ENCODE assay signal across 7 mouse cellular contexts in genomic region chr7:81571108-81571940, GRCm38 (mm10). TPM values are rescaled to one million over a fixed set of nuclear protein-coding genes. Genes with fewer than 3 reads are reported as not detected.
DNase-seq lines count a peak whose midpoint lies in the region; ATAC-seq and TF ChIP-seq lines count a peak whose summit lies in the region.

Gene Whamm (plus strand): TSS chr7:81571266.

- DNase-seq in adrenal gland, postnatal 10 days = peak; percentile 95
- DNase-seq in embryonic facial prominence, embryonic 10.5 days (ENCODE audit: low spot score) = peak; percentile 92
- peak; percentile 77 for DNase-seq in gonadal fat pad, adult 2 months (ENCODE audit: low read depth)
- peak; percentile 94 for DNase-seq in left cerebral cortex, postnatal 4 days

- WGBS in embryonic facial prominence, embryonic 10.5 days = under 1% methylated on average over 96 of the region's 96 CpGs
- under 1% methylated on average over 96 of the region's 96 CpGs for WGBS in intestine, postnatal 0 days
- WGBS in midbrain, embryonic 12.5 days = under 1% methylated on average over 88 of the region's 96 CpGs
- under 1% methylated on average over 96 of the region's 96 CpGs for WGBS in small intestine, adult 2 months

- peak; percentile 55 for TF ChIP-seq CTCF in intestine, postnatal 0 days (IDR thresholded peaks at IDR 0.05; ENCODE audit: low read depth)
- no peak for TF ChIP-seq CTCF in small intestine, adult 2 months (IDR thresholded peaks at IDR 0.05; ENCODE audit: extremely low read depth, insufficient read length, insufficient replicate concordance, low read depth, low read length)

- peak within 1 kb of the TSS; percentile 73 for H3K4me2 ChIP-seq in intestine, postnatal 0 days (replicated peaks; ENCODE audit: low read depth)
- H3K4me2 ChIP-seq in midbrain, embryonic 12.5 days (replicated peaks) = peak within 1 kb of the TSS; percentile 75

- H3K27me3 ChIP-seq in embryonic facial prominence, embryonic 10.5 days (replicated peaks; ENCODE audit: low read depth, poor library complexity, severe bottlenecking) = peaks cover 12% of the 10 kb centered on the region
- H3K27me3 ChIP-seq in intestine, postnatal 0 days (replicated peaks; ENCODE audit: control insufficient read depth, insufficient read depth, low read length) = no peaks in the 10 kb centered on the region
- H3K27me3 ChIP-seq in midbrain, embryonic 12.5 days = no peaks in the 10 kb centered on the region
- H3K27me3 ChIP-seq in small intestine, adult 2 months (ENCODE audit: control insufficient read depth, insufficient read depth, low read length) = no peaks in the 10 kb centered on the region

- intact Hi-C loops in left cerebral cortex, postnatal 4 days (cut with DNase I) = loop anchor here (10.0 kb wide), 2 partner anchors 107 to 193 kb away; partner anchors contain the start of gene Ramac

- peak within 1 kb of the TSS; percentile 86 for H3K4me3 ChIP-seq in embryonic facial prominence, embryonic 10.5 days
- H3K4me3 ChIP-seq in intestine, postnatal 0 days (ENCODE audit: low read depth, low read length) = peak within 1 kb of the TSS; percentile 90
- H3K4me3 ChIP-seq in midbrain, embryonic 12.5 days = peak within 1 kb of the TSS; percentile 86
- peak within 1 kb of the TSS; percentile 69 for H3K4me3 ChIP-seq in small intestine, adult 2 months (ENCODE audit: low read depth, low read length)

- 0 out of 2 replicates have a peak, but pooled peaks cover 5% of the 10 kb centered on the region for H3K36me3 ChIP-seq in embryonic facial prominence, embryonic 10.5 days (replicated peaks)
- H3K36me3 ChIP-seq in intestine, postnatal 0 days (ENCODE audit: control insufficient read depth, insufficient read depth) = no peaks in the 10 kb centered on the region
- 0 out of 2 replicates have a peak, but pooled peaks cover 6% of the 10 kb centered on the region for H3K36me3 ChIP-seq in midbrain, embryonic 12.5 days
- peaks cover 10% of the 10 kb centered on the region for H3K36me3 ChIP-seq in small intestine, adult 2 months (ENCODE audit: control insufficient read depth, insufficient read depth, low read length)

- peak within 1 kb of the TSS; percentile 90 for H3K9ac ChIP-seq in intestine, postnatal 0 days (ENCODE audit: low read depth, low read length)
- H3K9ac ChIP-seq in midbrain, embryonic 12.5 days (replicated peaks) = peak within 1 kb of the TSS; percentile 86

- TF ChIP-seq POLR2A in small intestine, adult 2 months (IDR thresholded peaks at IDR 0.05; ENCODE audit: low read depth, low read length) = peak; percentile 99

- no peaks in the 10 kb centered on the region for H3K9me3 ChIP-seq in embryonic facial prominence, embryonic 10.5 days
- no peaks in the 10 kb centered on the region for H3K9me3 ChIP-seq in intestine, postnatal 0 days (ENCODE audit: control insufficient read depth)
- H3K9me3 ChIP-seq in midbrain, embryonic 12.5 days = no peaks in the 10 kb centered on the region

- peaks cover 15% of the 10 kb centered on the region; the same call in 1 of the 2 replicates for H3K4me1 ChIP-seq in embryonic facial prominence, embryonic 10.5 days
- 0 out of 2 replicates have a peak, but pooled peaks cover 4% of the 10 kb centered on the region for H3K4me1 ChIP-seq in intestine, postnatal 0 days (replicated peaks; ENCODE audit: control insufficient read depth, insufficient read depth, low read length)
- peaks cover 17% of the 10 kb centered on the region for H3K4me1 ChIP-seq in midbrain, embryonic 12.5 days
- peaks cover 5% of the 10 kb centered on the region; the same call in 1 of the 2 replicates for H3K4me1 ChIP-seq in small intestine, adult 2 months (ENCODE audit: control insufficient read depth, insufficient read depth, insufficient read length, low read length)

- H3K27ac ChIP-seq in embryonic facial prominence, embryonic 10.5 days (replicated peaks) = peak within 1 kb of the TSS; percentile 89
- peak within 1 kb of the TSS; percentile 98 for H3K27ac ChIP-seq in intestine, postnatal 0 days (ENCODE audit: low read depth, low read length)
- H3K27ac ChIP-seq in midbrain, embryonic 12.5 days (replicated peaks) = peak within 1 kb of the TSS; percentile 97
- H3K27ac ChIP-seq in small intestine, adult 2 months (ENCODE audit: insufficient read depth, low read depth, low read length) = peak within 1 kb of the TSS; percentile 78

- ATAC-seq in intestine, postnatal 0 days = peak; percentile 98
- peak; percentile 100 for ATAC-seq in midbrain, embryonic 12.5 days (ENCODE audit: low FRiP score, low read depth)

RNA-seq across cellular contexts. Expression of gene Whamm, which starts in this region (rescaled TPM):
- 10 to 100 TPM; 16.3 to 16.4 TPM for total RNA-seq in adrenal gland, postnatal 10 days (2021)
- 2.4 and 3.4 TPM in 2 replicates for polyA plus RNA-seq in embryonic facial prominence, embryonic 10.5 days (2016; fragmentation: Nextera tagmentation; extraction: Ambion mirVana)
- polyA plus RNA-seq in gonadal fat pad, adult 2 months (2012; rRNA removed) = 19.1 and 21.6 TPM in 2 replicates
- 5.9 and 6.8 TPM in 2 replicates for polyA plus RNA-seq in intestine, postnatal 0 days (2015; fragmentation: Nextera tagmentation; extraction: Ambion mirVana)
- 10 to 100 TPM; 14.5 to 15.9 TPM for total RNA-seq in left cerebral cortex, postnatal 4 days (2021)
- polyA plus RNA-seq in midbrain, embryonic 12.5 days (2016; fragmentation: Nextera tagmentation; extraction: Ambion mirVana) = 5.5 and 7.6 TPM in 2 replicates
- 17.5 and 34.0 TPM in 2 replicates for polyA plus RNA-seq in small intestine, adult 2 months (2012; rRNA removed)

Comparison
In these comparisons a context has a peak if more than half of its experiments do, and no peak if none do; other contexts are left out.
1. Peak in every context shown above with its lines: DNase-seq, ATAC-seq, H3K4me3 ChIP-seq and H3K27ac ChIP-seq.